Mouse (Mus musculus): ENCODE measurements around the gene Umod.
A peak's percentile ranks its signal among the peaks of the same experiment; 100 is the strongest.

Umod gene

GRCm38 (mm10) chr7:119479256-119479655, at the start of gene Umod:
TSS of gene Umod (minus strand) at chr7:119479282.
- DNase-seq = no peak

- no peak for DNase-seq
Measured at GRCm38 (mm10) chr7:119528617-119529016, 49.5 kb upstream of the Umod start.

GRCm38 (mm10) chr7:119527548-119527947, 48.5 kb upstream of the Umod start:
- no peak for DNase-seq

- DNase-seq = no peak
Measured at GRCm38 (mm10) chr7:119527135-119527534, 48.1 kb upstream of the Umod start.

- DNase-seq = no peak
Measured at GRCm38 (mm10) chr7:119526486-119526885, 47.4 kb upstream of the Umod start.

GRCm38 (mm10) chr7:119525881-119526281, 46.8 kb upstream of the Umod start:
- DNase-seq = no peak

DNA sequence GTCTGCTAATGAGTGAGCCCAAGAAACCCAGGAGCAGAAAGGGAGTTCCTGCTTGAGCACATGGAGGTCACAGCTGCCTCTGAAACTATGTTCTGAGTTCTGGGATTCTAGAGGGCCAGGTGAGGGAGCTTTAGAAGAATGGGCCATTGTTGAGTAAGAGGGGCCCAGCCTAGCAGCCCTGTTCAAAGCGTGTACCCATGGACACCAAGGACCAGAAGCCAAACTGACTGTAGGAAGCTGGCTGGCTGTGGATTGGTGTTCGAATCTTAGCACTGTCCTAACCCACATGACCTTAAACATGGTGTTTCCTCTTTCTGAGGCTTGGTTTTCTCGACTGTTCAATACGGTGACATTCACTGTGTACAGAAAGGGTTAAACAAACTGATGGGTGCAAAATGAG, 44.3 kb upstream of the Umod start, which contains the start of gene Pdilt:
Gene Pdilt, minus strand, starts transcription at position 101 of the 400 bp plus-strand sequence.
- no peak for DNase-seq

DNA sequence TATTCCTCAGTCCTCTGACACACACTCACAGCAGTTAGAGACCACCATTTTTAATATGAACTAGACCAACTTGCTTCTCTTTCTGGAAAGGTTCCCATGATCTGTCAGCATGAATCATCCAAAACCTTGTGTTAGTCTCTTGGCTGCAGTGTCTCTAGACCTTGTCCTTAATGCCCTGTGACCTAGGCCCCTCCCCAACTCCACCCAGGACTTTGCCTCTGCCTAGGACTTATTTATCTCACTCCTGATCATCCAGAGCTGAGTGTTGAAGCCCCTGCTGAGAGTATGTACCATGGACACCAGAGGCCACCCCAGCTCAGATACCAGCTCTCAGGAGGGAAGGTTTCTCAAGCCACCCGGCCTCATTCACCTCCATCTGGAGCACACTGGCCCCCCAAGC, 43.3 kb upstream of the Umod start:
- DNase-seq = no peak

DNA sequence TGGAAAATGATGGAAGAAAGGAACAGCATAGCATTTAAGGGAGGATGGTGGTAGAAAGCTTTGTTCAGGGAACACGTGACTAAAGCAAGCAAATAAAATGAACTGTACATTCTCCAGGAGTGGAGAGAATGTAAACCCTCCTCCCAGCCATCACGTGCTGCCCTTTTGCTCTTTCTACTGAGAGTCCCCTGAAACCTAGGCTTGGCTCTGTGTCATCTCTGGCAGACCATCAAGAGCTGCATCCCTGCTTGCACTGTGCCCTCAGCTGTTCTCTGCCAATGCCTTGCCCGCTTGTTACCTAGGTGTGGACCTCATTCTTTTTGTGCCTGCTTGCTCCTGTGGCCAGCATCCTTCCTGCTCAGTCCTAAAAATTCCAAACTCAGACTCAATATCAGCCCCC, 42.7 kb upstream of the Umod start:
- DNase-seq = no peak

DNA sequence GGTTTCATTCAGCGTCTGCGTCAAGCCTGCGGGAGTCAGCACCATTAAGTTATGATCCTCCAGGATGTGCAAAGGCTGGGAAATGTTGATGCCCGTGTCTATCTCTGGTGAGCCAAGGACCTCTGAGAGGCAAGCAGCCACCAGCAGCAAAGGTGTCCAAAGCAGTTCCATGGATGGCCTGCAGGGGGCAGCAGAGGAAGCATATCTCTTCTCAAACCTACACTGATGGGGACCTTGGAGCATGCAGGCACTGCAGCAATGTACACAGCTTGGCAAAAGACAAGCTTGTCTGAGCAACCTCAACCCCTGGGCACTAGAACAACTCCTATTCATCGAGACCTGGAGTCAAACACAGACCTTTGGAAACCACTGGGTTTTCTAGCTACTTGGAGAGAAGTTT, 40.6 kb upstream of the Umod start:
- DNase-seq = peak; percentile 39

GRCm38 (mm10) chr7:119519163-119519562, 40.1 kb upstream of the Umod start, which contains the start of gene Acsm5:
TSS of gene Acsm5 (plus strand) at chr7:119519463.
- DNase-seq = no peak

DNA sequence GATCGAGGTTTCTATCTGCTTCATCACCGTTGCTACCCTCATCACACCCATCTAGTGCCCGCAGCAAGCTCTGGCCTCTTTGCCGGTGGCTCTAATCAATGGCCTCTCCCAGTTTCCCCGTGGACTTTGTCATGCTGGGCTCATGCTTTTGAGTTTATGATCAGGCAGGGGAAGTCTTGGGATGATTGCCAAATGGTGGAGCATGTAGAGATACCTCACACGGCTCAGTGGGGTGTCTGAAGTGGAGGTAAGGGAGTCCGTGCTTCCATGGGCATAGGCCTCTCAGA, 37.1 kb upstream of the Umod start:
- DNase-seq = no peak

DNA sequence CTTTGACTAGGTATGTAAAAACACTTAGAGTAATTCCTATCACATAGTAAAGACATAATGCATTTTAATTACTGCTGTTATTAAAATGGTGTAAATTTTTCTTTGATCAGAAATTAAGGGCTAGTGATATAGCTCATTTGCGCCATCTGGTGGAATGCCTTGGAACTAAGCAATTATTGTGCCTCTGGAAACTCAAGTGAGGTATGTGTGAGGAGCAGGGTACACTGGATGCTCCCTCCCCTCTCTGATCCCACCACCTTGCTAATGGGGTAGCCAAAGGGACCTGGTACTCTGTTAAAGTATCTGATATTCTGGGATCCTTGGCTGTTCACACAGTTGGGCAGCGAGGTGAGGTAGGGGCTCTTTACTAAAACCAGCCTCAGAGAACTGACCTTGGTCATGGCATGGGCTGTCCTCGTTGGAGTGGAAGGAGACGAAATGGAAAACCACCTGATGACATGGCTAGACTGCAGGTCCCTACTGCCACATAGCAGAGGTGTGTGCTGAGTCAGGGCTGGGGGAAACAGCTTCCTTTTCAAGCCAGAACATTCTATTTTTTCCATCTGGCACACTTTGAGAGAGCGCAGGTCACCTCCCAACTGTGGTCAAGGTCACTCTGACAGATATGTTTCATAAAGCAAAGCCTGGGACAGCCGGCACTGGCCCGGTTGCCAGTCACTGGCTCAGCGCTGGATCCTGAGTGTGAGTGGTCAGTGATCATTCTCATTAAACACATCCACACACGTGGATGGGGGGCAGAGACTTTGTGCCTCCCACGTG, 36.6 kb upstream of the Umod start:
- DNase-seq = peak; percentile 24

DNA sequence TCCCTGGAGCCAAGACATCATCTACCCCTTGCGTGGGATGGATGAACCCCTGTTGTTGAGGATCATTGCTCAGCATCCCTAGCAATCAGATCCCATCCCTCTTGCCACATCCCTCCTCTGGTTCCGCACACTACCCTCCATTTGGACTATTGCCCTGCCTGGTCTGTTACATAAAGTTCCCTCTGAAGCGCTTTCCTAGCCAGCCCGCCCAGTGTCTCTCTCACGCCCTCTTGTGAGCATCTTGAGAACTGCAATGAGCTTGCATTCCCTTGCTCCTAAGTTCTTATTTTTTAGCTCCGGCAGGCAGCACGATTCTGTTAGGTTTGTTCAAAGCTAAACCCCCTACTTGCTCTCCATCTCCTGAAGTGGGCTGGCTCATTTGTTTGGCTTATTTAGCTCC, 34.0 kb upstream of the Umod start:
- peak; percentile 43 for DNase-seq

DNA sequence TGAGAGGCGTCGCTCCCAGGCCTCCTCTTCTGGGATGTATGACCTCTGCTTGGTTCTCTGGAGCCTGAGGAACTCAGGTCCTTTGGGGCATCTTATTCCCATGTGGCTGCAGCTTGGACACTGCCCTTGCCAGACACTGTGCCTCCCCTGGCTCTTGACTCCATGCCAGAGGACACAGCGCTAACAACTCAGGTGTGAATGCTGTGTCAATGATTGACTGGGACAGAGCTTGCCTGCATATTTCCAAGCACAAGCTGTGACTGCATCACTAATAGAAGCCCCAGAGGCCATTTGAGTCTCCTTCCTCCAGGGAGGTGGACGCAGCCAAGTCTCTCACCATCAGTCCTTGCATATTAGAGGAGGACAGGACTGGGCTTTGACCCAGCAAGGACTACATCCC, 32.1 kb upstream of the Umod start:
- DNase-seq = no peak

DNA sequence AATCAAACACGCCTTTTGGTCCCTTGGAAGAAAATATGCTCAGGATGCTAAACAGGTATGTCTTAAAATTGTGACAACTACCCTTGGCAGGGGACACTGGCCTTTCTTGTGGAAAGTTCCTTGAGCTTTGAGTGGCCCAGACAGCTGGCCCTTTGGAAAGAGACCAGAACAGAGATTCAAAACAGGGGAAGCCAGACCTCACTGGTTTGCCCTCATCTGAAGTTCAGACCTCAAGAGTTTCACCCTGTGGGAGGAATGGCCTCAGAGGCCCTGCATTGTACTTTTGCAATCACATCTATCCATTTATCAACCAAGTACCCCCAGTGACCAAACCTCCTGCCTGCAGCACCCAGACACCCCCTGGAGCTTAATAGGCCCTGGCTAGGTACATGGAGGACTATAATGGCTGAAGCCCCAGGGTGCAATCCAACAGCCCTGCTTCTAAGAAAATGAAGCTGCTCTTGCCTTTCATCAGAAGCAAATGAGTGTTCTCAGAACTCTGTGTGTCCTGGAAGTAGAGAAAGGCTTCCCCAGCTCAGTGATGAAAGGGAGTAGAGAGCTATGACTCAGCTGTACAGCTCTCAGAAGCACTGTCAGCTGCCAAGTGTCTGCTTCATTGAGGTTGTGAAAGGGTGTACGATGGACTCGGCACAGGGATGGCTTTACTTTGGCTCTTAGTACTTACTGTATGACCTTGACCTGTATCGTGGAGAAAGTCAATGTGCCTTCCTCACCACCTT, 11.1 kb upstream of the Umod start:
- DNase-seq = no peak

DNA sequence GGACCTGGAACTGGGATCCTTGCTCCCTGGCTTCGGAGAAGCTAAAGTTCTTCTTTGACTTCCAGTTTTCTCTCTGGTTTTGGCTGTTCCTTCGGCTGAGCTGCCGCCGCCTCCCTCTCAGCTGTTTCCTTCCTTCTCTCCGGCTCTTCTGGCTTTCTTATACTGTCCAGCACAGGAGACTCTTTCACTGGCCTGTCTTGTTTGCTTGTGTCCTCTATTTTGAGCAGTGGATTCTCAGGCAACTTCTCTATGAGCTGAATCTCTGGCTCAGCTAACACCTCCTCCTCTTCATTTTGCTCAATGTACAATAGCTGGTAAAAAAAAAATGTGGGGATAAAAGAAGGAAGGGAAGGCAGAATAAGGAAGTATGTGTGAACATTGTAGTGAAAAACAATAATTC, 7.6 kb upstream of the Umod start:
- no peak for DNase-seq

GRCm38 (mm10) chr7:119484154-119484553, 5.1 kb upstream of the Umod start:
- no peak for DNase-seq

GRCm38 (mm10) chr7:119476500-119477389, 2.3 kb downstream of the Umod start:
- no peak for DNase-seq

DNA sequence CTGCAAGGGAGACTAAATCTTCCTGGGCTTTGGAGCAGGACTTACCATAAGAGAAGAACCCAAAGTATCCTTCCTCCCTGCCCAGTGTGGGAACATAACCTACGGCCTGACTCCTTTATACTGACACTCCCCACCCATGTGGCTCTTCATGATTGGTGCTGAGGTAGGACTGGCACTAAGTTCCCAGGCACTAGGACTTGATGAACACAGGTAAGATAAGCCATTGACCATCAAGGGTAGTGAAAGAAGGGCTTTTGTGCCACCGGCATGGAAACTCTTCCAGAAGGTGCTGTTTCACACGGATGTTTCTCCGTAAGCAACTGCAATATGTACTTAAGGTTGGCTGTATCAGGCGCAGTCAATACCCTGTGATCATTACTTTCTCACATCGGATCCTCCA, 19.9 kb downstream of the Umod start, which contains the start of gene Gp2:
Gene Gp2, minus strand, starts transcription at position 101 of the 400 bp plus-strand sequence.
- no peak for DNase-seq

GRCm38 (mm10) chr7:119454192-119454591, 24.9 kb downstream of the Umod start:
- DNase-seq = no peak

- no peak for DNase-seq
Measured at GRCm38 (mm10) chr7:119443849-119444248, 35.2 kb downstream of the Umod start.

DNA sequence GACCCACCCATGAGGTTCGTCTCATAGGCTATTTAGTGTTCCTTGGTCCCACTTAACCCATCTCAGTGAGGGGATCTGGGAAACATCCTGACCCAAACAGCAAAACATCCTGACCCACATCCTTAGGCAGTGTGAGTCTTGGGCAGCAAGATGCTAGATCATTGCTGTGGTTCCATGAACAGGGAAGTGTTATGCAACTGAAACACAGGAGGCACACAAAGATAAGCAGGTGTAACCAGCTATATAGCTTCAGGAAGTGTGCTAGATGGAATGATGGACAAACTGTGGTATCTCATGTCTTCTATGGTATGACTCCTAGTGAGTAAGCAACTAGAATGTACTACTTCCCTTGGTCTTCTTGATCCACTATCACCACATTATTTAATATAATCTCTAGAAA, 37.1 kb downstream of the Umod start:
- no peak for DNase-seq

Data from cerebellum, adult 11 months (tissue).